Mouse (Mus musculus) cortical plate, adult 2 months (tissue): ENCODE data around the gene Pde9a. TPM values are rescaled to one million over a fixed set of nuclear protein-coding genes. Genes with fewer than 3 reads are reported as not detected.

Source experiments
- H3K27ac ChIP-seq: fragments of 200-500 bp; 2 replicates; pipeline ENCODE4 v1.5.1; 2012; ENCODE audit warnings: low read length, control low read depth, inconsistent platforms; ENCODE audit not compliant: insufficient read depth
- H3K4me1 ChIP-seq: fragments of 200-500 bp; 2 replicates; pipeline ENCODE4 v1.6.1; 2011; ENCODE audit warnings: low read length; ENCODE audit not compliant: control insufficient read depth, insufficient read depth
- H3K4me3 ChIP-seq: fragments of 200-500 bp; 2 replicates; pipeline ENCODE4 v1.5.1; 2011; ENCODE audit warnings: mild to moderate bottlenecking, low read length, control low read depth; ENCODE audit not compliant: insufficient read depth
- CTCF ChIP-seq: fragments of 200-500 bp; IDR thresholded peaks from 2 replicates; pipeline ENCODE4 v1.5.1; 2011; ENCODE audit warnings: mild to moderate bottlenecking, control low read depth, low read length; ENCODE audit not compliant: insufficient read depth; ENCODE audit errors: extremely low read depth
- POLR2A ChIP-seq: fragments of 200-500 bp; IDR thresholded peaks from 2 replicates; pipeline ENCODE4 v1.6.1; 2011; ENCODE audit warnings: mild to moderate bottlenecking, low read length, control low read depth; ENCODE audit not compliant: insufficient read depth; ENCODE audit errors: extremely low read depth
- polyA plus RNA-seq: library from polyadenylated mRNA; depleted of rRNA; stranded (reverse); fragments of >200 nt; gene quantifications from 2 replicates; pipeline ENCODE4 v1.2.3, GENCODE M21; 2012

Gene Pde9a
- polyA plus RNA-seq, 1 experiment: 26.9 TPM

DNA sequence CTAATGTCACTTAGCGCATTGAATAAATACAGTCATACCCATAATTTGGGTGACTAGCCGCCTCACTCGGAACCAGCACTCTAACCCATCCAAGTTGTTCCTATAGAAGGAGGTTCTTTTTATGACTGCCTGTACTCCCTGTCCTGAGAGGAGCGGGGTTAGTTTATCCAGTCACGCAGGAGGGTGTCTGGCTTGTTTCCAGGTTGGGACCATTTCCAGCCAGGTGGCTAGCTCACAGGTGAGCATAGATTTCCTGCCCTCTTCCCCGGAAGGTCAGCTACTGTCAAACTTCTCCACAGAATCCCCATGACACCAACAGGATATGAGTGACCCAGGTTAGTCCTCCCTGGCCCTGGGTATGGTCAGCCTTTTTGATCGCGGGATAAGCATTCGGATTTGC, 51.5 kb downstream of the Pde9a start:
- TF ChIP-seq CTCF (no peak), POLR2A (no peak)
- Histone ChIP-seq H3K4me3 (no peak overlapping the region), H3K4me1 (peaks cover 5% of the 10 kb centered on the region), H3K27ac (no peak overlapping the region)

- no peak for TF ChIP-seq POLR2A
- no peak for TF ChIP-seq CTCF
- Histone ChIP-seq H3K27ac (no peak overlapping the region), H3K4me1 (no peaks in the 10 kb centered on the region), H3K4me3 (no peak overlapping the region)
Observed at GRCm38 (mm10) chr17:31439978-31440377, 54.0 kb downstream of the Pde9a start.

GRCm38 (mm10) chr17:31442513-31442912, 56.5 kb downstream of the Pde9a start:
- no peaks in the 10 kb centered on the region for H3K4me1 ChIP-seq
- no peak for TF ChIP-seq POLR2A
- no peak for TF ChIP-seq CTCF
- no peak overlapping the region for H3K4me3 ChIP-seq
- H3K27ac ChIP-seq: no peak overlapping the region

DNA sequence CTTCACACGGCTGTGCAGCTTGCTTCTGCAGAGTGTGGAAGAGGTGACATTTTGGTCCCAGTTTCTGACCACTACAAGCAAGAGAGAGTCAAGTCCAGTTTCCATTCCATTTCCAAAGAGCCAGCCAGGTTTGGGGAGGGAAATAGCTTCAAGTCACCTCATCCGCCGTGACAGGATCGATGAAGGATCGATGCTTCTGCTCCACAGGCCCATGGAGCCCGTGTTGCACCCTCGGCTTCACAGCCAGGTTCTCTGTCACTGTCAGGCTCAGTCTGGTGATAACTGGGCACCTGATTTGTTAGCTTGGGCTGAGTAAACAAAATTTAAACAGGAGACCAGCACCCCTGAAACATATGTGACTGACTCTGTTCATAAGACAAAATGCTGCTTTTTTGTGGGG, 58.2 kb downstream of the Pde9a start:
- no peaks in the 10 kb centered on the region for H3K4me1 ChIP-seq
- TF ChIP-seq CTCF (no peak), POLR2A (no peak)
- H3K4me3 ChIP-seq: no peak overlapping the region
- no peak overlapping the region for H3K27ac ChIP-seq

DNA sequence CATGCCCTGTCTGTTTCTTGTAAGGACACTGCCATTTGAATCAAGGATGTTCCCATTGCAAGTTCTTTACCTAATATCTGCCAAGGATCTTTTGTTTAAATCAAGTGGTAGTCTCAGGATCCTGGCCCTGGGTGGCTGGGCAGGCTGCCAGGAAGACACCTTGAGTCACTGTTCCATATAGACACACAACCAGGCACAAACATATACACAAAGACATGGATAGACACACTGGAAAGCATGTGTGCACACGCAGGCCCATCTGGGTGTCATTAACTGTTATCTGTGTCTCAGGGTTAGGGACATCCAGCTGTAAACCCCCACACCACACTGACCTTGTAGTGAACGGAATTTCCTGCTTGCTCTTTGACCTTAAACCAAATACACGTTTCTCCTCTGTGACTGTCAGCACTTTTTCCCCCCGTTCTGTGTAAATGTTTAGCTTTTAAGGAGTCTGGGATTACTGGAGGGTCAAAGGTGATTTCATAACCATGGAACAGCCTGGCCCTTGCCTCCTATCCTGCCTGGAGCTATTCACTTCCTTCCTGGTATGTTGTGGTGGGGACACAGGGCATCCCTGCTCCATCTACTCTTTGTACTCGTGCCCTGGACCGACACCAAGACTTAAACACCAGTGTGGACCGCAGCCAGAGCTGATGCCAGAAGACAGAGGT, 59.2 kb downstream of the Pde9a start:
- TF ChIP-seq POLR2A (no peak), CTCF (no peak)
- H3K4me3 ChIP-seq: no peak overlapping the region
- no peaks in the 10 kb centered on the region; the same call in 1 of the 2 replicates for H3K4me1 ChIP-seq
- H3K27ac ChIP-seq: no peak overlapping the region

GRCm38 (mm10) chr17:31447766-31448165, 61.8 kb downstream of the Pde9a start:
- Histone ChIP-seq H3K4me1 (peaks cover 6% of the 10 kb centered on the region), H3K4me3 (no peak overlapping the region), H3K27ac (no peak overlapping the region)
- TF ChIP-seq CTCF (no peak), POLR2A (no peak)

DNA sequence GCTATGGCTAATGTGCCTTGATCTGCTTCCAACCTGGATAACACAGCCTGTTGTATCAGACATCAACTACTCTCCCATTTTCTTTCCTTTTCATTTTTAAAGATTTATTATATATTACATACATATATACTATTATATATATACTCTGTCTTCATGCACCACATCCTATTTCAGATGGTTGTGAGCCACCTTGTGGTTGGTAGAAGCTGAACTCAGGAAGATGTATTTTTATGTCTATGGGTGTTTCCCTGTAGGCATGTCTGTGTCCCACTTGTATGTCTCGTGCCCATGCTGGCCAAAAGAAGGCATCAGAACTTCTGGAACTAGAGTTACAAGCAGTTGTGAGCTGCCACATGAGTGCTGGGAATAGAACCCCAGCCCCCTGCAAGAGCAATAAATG, 62.5 kb downstream of the Pde9a start:
- no peak for TF ChIP-seq POLR2A
- TF ChIP-seq CTCF: 0 out of 2 replicates have a peak, but pooled peaks have one; percentile 14
- no peak overlapping the region for H3K4me3 ChIP-seq
- peaks cover 6% of the 10 kb centered on the region for H3K4me1 ChIP-seq
- H3K27ac ChIP-seq: no peak overlapping the region

DNA sequence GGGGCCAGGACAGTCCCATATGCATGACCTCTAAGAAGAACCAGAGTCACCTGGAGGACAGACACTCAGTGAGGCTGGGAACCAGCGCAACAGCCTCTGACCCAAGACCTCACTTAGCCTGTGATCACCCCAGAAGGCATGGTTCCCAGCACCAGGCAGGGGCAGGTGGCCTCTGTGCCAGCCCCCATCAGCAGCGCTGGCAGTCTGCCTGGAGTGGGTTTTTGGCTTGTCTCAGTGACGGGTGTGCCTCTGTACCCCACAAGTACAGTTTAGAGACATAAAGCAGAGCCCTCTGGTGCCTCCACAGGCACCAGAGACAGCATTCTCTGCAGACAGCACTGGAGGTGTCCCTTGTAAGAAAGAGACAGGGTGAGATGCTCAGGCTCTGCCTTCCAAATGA, 64.2 kb downstream of the Pde9a start:
- no peak overlapping the region for H3K27ac ChIP-seq
- H3K4me1 ChIP-seq: peaks cover 6% of the 10 kb centered on the region
- H3K4me3 ChIP-seq: no peak overlapping the region
- TF ChIP-seq POLR2A: no peak
- TF ChIP-seq CTCF: no peak

DNA sequence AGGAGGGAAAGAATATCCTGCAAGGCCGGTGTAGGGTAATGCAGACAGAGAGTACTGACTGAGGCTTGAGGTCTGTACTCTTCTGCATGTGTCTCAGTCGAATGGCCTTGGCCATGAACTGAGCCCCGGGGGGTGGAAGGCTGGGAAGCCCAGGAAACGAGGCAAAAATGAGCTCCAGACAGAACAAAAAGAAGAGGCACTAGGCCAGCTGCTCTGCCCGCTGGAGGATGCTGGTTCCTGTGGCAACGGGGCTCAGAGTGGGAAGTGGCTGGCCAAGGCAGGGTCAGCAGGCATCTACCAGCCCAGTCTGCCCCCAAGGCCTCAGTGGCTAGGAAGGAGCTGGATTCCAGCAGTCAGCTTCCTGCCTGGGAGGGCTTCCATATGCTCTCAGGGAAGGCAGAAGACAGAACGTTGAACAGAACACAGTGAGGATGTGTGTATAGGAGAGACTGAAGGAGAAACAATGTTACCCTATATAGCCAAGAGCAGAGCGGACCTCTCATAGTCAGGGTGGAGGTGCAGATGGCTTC, 65.2 kb downstream of the Pde9a start:
- H3K4me3 ChIP-seq: no peak overlapping the region
- TF ChIP-seq POLR2A: no peak
- H3K27ac ChIP-seq: 0 out of 2 replicates have a peak overlapping the region, but pooled peaks have one; percentile 26
- peaks cover 6% of the 10 kb centered on the region for H3K4me1 ChIP-seq

- H3K4me1 ChIP-seq: peaks cover 12% of the 10 kb centered on the region
- TF ChIP-seq CTCF (no peak), POLR2A (no peak)
- no peak overlapping the region for H3K4me3 ChIP-seq
- no peak overlapping the region for H3K27ac ChIP-seq
Observed at GRCm38 (mm10) chr17:31452816-31453215, 66.8 kb downstream of the Pde9a start.
